Mouse (Mus musculus) liver, adult 2 months (tissue): ENCODE measurements around the gene Zfyve1. TPM values are rescaled to one million over a fixed set of nuclear protein-coding genes. Genes with fewer than 3 reads are reported as not detected.
"Not testable (repeated sequence)": the region's sequence is repeated elsewhere in the genome, so short reads cannot be mapped to it uniquely, and the experiment has no call there.

ENCODE experiments used
- DNase-seq: peaks from one replicate; pipeline ENCODE4 v3.0.0-alpha.2; 2011; ENCODE audit warnings: low read depth, low spot score; ENCODE audit errors: extremely low read depth
- H3K27ac ChIP-seq: fragments of 200-500 bp; replicated peaks from 2 replicates; pipeline ENCODE4 v1.5.1; 2012; ENCODE audit warnings: low read depth, mild to moderate bottlenecking, control low read depth, inconsistent platforms, low read length; ENCODE audit not compliant: insufficient read depth
- H3K27me3 ChIP-seq: fragments of 200-500 bp; 2 replicates; pipeline ENCODE4 v1.6.1; 2012; ENCODE audit warnings: mild to moderate bottlenecking, moderate library complexity, low read length, inconsistent platforms; ENCODE audit not compliant: control insufficient read depth, insufficient read depth
- H3K36me3 ChIP-seq: fragments of 200-500 bp; 2 replicates; pipeline ENCODE4 v1.6.1; 2012; ENCODE audit warnings: low read length, inconsistent platforms; ENCODE audit not compliant: control insufficient read depth, insufficient read depth
- H3K4me1 ChIP-seq: fragments of 200-500 bp; 2 replicates; pipeline ENCODE4 v1.6.1; 2011; ENCODE audit warnings: low read length; ENCODE audit not compliant: control insufficient read depth, insufficient read depth
- H3K4me3 ChIP-seq: fragments of 200-500 bp; 2 replicates; pipeline ENCODE4 v1.5.1; 2011; ENCODE audit warnings: low read depth, mild to moderate bottlenecking, control low read depth, low read length, moderate library complexity; ENCODE audit not compliant: insufficient read depth
- H3K79me2 ChIP-seq: fragments of 200-500 bp; 2 replicates; pipeline ENCODE4 v1.6.1; 2012; ENCODE audit warnings: inconsistent platforms, mild to moderate bottlenecking, low read length, moderate library complexity; ENCODE audit not compliant: control insufficient read depth, insufficient read depth
- H3K9ac ChIP-seq: fragments of 200-500 bp; 2 replicates; pipeline ENCODE4 v1.6.1; 2012; ENCODE audit warnings: low read depth, mild to moderate bottlenecking, control low read depth, inconsistent platforms, low read length
- CTCF ChIP-seq: fragments of 200-500 bp; IDR thresholded peaks from 2 replicates; pipeline ENCODE4 v1.5.1; 2011; ENCODE audit warnings: low read depth, low read length, control low read depth
- POLR2A ChIP-seq: fragments of 200-500 bp; IDR thresholded peaks from 2 replicates; pipeline ENCODE4 v1.6.1; 2011; ENCODE audit warnings: low read length, control low read depth; ENCODE audit not compliant: insufficient read depth; ENCODE audit errors: extremely low read depth
- WGBS: fragments of 180-500 bp; shearing (Covaris S2); methylation state at CpG from one replicate; pipeline ENCODE4 v1.1.7; 2018; 5-methylcytosine and 5-hydroxymethylcytosine counted together
- polyA plus RNA-seq: library from polyadenylated mRNA; depleted of rRNA; stranded (reverse); fragments of >200 nt; gene quantifications from 2 replicates; pipeline ENCODE4 v1.2.3, GENCODE M21; 2012
- total RNA-seq: library from RNA; depleted of rRNA; stranded (reverse); fragments of >200 nt; gene quantifications from 2 replicates; pipeline ENCODE4 v1.2.3, GENCODE M21; 2014

Zfyve1 gene
- total and polyA plus RNA-seq, 2 experiments, result 40.9 to 52.0 TPM

GRCm38 (mm10) chr12:83618981-83619380 lies 22.0 kb upstream of the Zfyve1 start:
- H3K36me3 ChIP-seq, result no peaks in the 10 kb centered on the region
- peaks cover 14% of the 10 kb centered on the region; the same call in 1 of the 2 replicates for H3K4me1 ChIP-seq
- WGBS, result 33% methylated on average over 2 of the region's 2 CpGs
- H3K27ac ChIP-seq, result peak overlapping the region; percentile 89
- TF ChIP-seq CTCF (no peak), POLR2A (no peak)
- DNase-seq, result peak; percentile 93
- no peaks in the 10 kb centered on the region for H3K79me2 ChIP-seq
- no peaks in the 10 kb centered on the region for H3K27me3 ChIP-seq
- H3K4me3 ChIP-seq, result no peak overlapping the region
- H3K9ac ChIP-seq, result no peak overlapping the region

- no peaks in the 10 kb centered on the region for H3K36me3 ChIP-seq
- H3K4me3 ChIP-seq, result no peak overlapping the region
- H3K27ac ChIP-seq, result peak overlapping the region; percentile 75
- H3K79me2 ChIP-seq, result no peaks in the 10 kb centered on the region
- no peak overlapping the region for H3K9ac ChIP-seq
- no peaks in the 10 kb centered on the region for H3K27me3 ChIP-seq
- TF ChIP-seq CTCF, result no peak
- TF ChIP-seq POLR2A, result no peak
- peaks cover 11% of the 10 kb centered on the region; the same call in 1 of the 2 replicates for H3K4me1 ChIP-seq
- WGBS, result 48% methylated on average over 5 of the region's 5 CpGs
- DNase-seq, result peak; percentile 90
These were observed 20.2 kb upstream of the Zfyve1 start for GRCm38 (mm10) chr12:83617261-83617660.

- H3K36me3 ChIP-seq, H3K4me1 ChIP-seq, H3K27ac ChIP-seq, DNase-seq, H3K9ac ChIP-seq, H3K79me2 ChIP-seq, H3K4me3 ChIP-seq, H3K27me3 ChIP-seq: not testable (repeated sequence)
- 95% methylated on average over 2 of the region's 2 CpGs for WGBS
These were observed 9.4 kb upstream of the Zfyve1 start for GRCm38 (mm10) chr12:83606411-83606810.

- Histone ChIP-seq H3K4me3 (no peak overlapping the region), H3K27me3 (no peaks in the 10 kb centered on the region), H3K9ac (no peak overlapping the region), H3K4me1 (peaks cover 2% of the 10 kb centered on the region; the same call in 1 of the 2 replicates), H3K27ac (no peak overlapping the region), H3K79me2 (no peaks in the 10 kb centered on the region), H3K36me3 (no peaks in the 10 kb centered on the region)
- WGBS, result 80% methylated on average over 5 of the region's 5 CpGs
- TF ChIP-seq CTCF, result no peak
- TF ChIP-seq POLR2A, result no peak
- DNase-seq, result no peak
These were observed 5.3 kb upstream of the Zfyve1 start for GRCm38 (mm10) chr12:83602285-83602684.

GRCm38 (mm10) chr12:83597881-83598280 lies 859 bp upstream of the Zfyve1 start:
- H3K4me3 ChIP-seq, result peak overlapping the region; percentile 16; the same call in 1 of the 2 replicates
- no peaks in the 10 kb centered on the region for H3K27me3 ChIP-seq
- H3K27ac ChIP-seq, result no peak overlapping the region
- no peak overlapping the region for H3K9ac ChIP-seq
- DNase-seq, result peak; percentile 92
- H3K79me2 ChIP-seq, result peaks cover 15% of the 10 kb centered on the region; the same call in 1 of the 2 replicates
- no peak for TF ChIP-seq CTCF
- TF ChIP-seq POLR2A, result no peak
- WGBS, result 37% methylated on average over 2 of the region's 2 CpGs
- peaks cover 20% of the 10 kb centered on the region for H3K4me1 ChIP-seq
- peaks cover 13% of the 10 kb centered on the region for H3K36me3 ChIP-seq

GRCm38 (mm10) chr12:83596191-83596954 lies 649 bp downstream of the Zfyve1 start:
- Histone ChIP-seq H3K4me1 (peaks cover 28% of the 10 kb centered on the region), H3K36me3 (peaks cover 21% of the 10 kb centered on the region), H3K27me3 (no peaks in the 10 kb centered on the region), H3K9ac (peak overlapping the region; percentile 96), H3K27ac (peak overlapping the region; percentile 95), H3K4me3 (peak overlapping the region; percentile 88), H3K79me2 (peaks cover 23% of the 10 kb centered on the region)
- no peak for TF ChIP-seq CTCF
- TF ChIP-seq POLR2A, result no peak
- DNase-seq, result peak; percentile 87
- WGBS, result 2% methylated on average over 20 of the region's 20 CpGs
